18 mouse cellular contexts compared by ENCODE assay signal in genomic region chr14:101507146-101507545, GRCm38 (mm10).
A peak's percentile ranks its signal among the peaks of the same experiment; 100 is the strongest.
DNase-seq lines count a peak whose midpoint lies in the region; ATAC-seq and TF ChIP-seq lines count a peak whose summit lies in the region.
"Had no signal": no experiment of that assay in that cellular context is flagged by ENCODE, and none has a peak within 500 bp of the region (broad histone marks: within the 10 kb centered on the region; RNA-seq: fewer than 3 reads in every experiment).

No protein-coding gene starts in this region.

- no peak overlapping the region for H3K4me2 ChIP-seq in CH12.LX (ENCODE audit: insufficient read depth, low read depth, poor library complexity, severe bottlenecking)
- H3K4me2 ChIP-seq in kidney, embryonic 14.5 days (replicated peaks; ENCODE audit: low read depth, low read length) = no peak overlapping the region
- H3K4me2 ChIP-seq: liver, embryonic 11.5 days; lung, embryonic 15.5 days had no signal

- peaks cover 0 to 14% of the 10 kb centered on the region in 2 experiments for H3K36me3 ChIP-seq in CH12.LX (replicated peaks in 1 of 2; ENCODE audit: control insufficient read depth in 1 of 2, insufficient read depth in 1 of 2, low read length in 1 of 2)
- H3K36me3 ChIP-seq in kidney, embryonic 14.5 days (ENCODE audit: control insufficient read depth, insufficient read depth, low read length) = no peaks in the 10 kb centered on the region
- H3K36me3 ChIP-seq: forebrain, embryonic 10.5 days; G1E; heart, embryonic 10.5 days; lung, embryonic 15.5 days had no signal

- TF ChIP-seq POLR2A in CH12.LX (IDR thresholded peaks at IDR 0.05; ENCODE audit: low read depth, low read length) = no peak

- WGBS in kidney, embryonic 14.5 days = 80% methylated on average over 17 of the region's 17 CpGs

- H3K27me3 ChIP-seq in CH12.LX (replicated peaks) = no peaks in the 10 kb centered on the region
- H3K27me3 ChIP-seq in kidney, embryonic 14.5 days (ENCODE audit: control insufficient read depth, insufficient read depth, low read length) = no peaks in the 10 kb centered on the region
- H3K27me3 ChIP-seq: lung, embryonic 15.5 days had no signal

- no peak for TF ChIP-seq EP300 in CH12.LX (IDR thresholded peaks at IDR 0.05; ENCODE audit: low read length)

- no peak for TF ChIP-seq CTCF in CH12.LX (conservative IDR thresholded peaks at IDR 0.05 in 1 of 2, IDR thresholded peaks at IDR 0.05 in 1 of 2; ENCODE audit: low read depth in 2 of 2, low read length in 2 of 2)

- dilution Hi-C loops in CH12.LX (cut with MboI; ENCODE audit: extremely low pct_ligation_motif_present, extremely low pct_unique_long_range_greater_than_20kb, low sequenced_read_pairs) = no loop called here

- H3K79me2 ChIP-seq in CH12.LX (replicated peaks; ENCODE audit: control insufficient read depth, extremely low read depth, insufficient read depth, poor library complexity, severe bottlenecking) = no peaks in the 10 kb centered on the region

- H3K4me3 ChIP-seq in CH12.LX (replicated peaks in 1 of 3; ENCODE audit: low read depth in 2 of 3, low read length in 2 of 3, poor library complexity in 1 of 3) = no peak overlapping the region
- H3K4me3 ChIP-seq in kidney, embryonic 14.5 days (ENCODE audit: low read length) = no peak overlapping the region
- H3K4me3 ChIP-seq: forebrain, embryonic 10.5 days; heart, embryonic 10.5 days; lung, embryonic 15.5 days; myocyte had no signal

- H3K4me1 ChIP-seq in CH12.LX (ENCODE audit: control insufficient read depth in 1 of 2, insufficient read depth in 2 of 2) = peaks cover 7 to 74% of the 10 kb centered on the region in 2 experiments
- no peaks in the 10 kb centered on the region for H3K4me1 ChIP-seq in kidney, embryonic 14.5 days (ENCODE audit: control insufficient read depth, insufficient read depth, low read length)
- H3K4me1 ChIP-seq: heart, embryonic 10.5 days had no signal

- no peak for ATAC-seq in kidney, embryonic 14.5 days (ENCODE audit: low FRiP score, low TSS enrichment)
- ATAC-seq: hindbrain, embryonic 16.5 days had no signal

- H3K27ac ChIP-seq in CH12.LX (ENCODE audit: insufficient read depth, low read depth) = 0 out of 2 replicates have a peak overlapping the region, but pooled peaks have one; percentile 32
- H3K27ac ChIP-seq in kidney, embryonic 14.5 days (ENCODE audit: low read depth, low read length) = no peak overlapping the region
- H3K27ac ChIP-seq: forebrain, embryonic 10.5 days; heart, embryonic 10.5 days; lung, embryonic 15.5 days had no signal

- no peak overlapping the region for H3K9ac ChIP-seq in CH12.LX (ENCODE audit: insufficient read depth, low read depth)
- H3K9ac ChIP-seq in kidney, embryonic 14.5 days (ENCODE audit: low read depth, low read length) = no peak overlapping the region
- H3K9ac ChIP-seq: lung, embryonic 15.5 days had no signal

- H3K9me3 ChIP-seq in CH12.LX (replicated peaks; ENCODE audit: low read length) = no peaks in the 10 kb centered on the region
- H3K9me3 ChIP-seq in kidney, embryonic 14.5 days (ENCODE audit: control insufficient read depth, low read length) = no peaks in the 10 kb centered on the region
- H3K9me3 ChIP-seq: forebrain, embryonic 10.5 days; heart, embryonic 10.5 days; lung, embryonic 15.5 days had no signal

- in situ Hi-C loops in CH12.LX (cut with MboI; ENCODE audit: low pct_ligation_motif_present, low pct_unique_long_range_greater_than_20kb, low sequenced_read_pairs) = no loop called here

- DNase-seq in gastrocnemius, postnatal 25 days = peak; percentile 14
- no peak for DNase-seq in gastrocnemius, postnatal 10 days
- no peak for DNase-seq in CH12.LX (ENCODE audit: extremely low read depth)
- DNase-seq in adrenal gland, postnatal 14 days = peak; percentile 37
- DNase-seq in cerebellum, adult 9-11 months = peak; percentile 61
- DNase-seq in right cerebral cortex, postnatal 14 days = no peak
- DNase-seq: heart, postnatal 14 days; kidney, adult 11 months; kidney, postnatal 14 days; thymus, postnatal 4 days had no signal

- no peak for TF ChIP-seq RAD21 in CH12.LX (IDR thresholded peaks at IDR 0.05; ENCODE audit: low read depth, low read length)

TF ChIP-seq in CH12.LX, 34 proteins besides CTCF, POLR2A, EP300 and RAD21:
- TF ChIP-seq E2F4 (IDR thresholded peaks at IDR 0.05; ENCODE audit: insufficient replicate concordance, low read depth, low read length) (no peak), PAX5 (IDR thresholded peaks at IDR 0.05; ENCODE audit: low read length) (no peak), ZNF384 (IDR thresholded peaks at IDR 0.05; ENCODE audit: low read depth, low read length) (no peak), JUN (IDR thresholded peaks at IDR 0.05; ENCODE audit: insufficient read depth, low read depth, low read length) (no peak), SMC3 (IDR thresholded peaks at IDR 0.05; ENCODE audit: low read depth, low read length) (no peak), UBTF (IDR thresholded peaks at IDR 0.05; ENCODE audit: low read depth, low read length) (no peak), TBP (conservative IDR thresholded peaks at IDR 0.05; ENCODE audit: low read depth, low read length) (no peak), NRF1 (IDR thresholded peaks at IDR 0.05; ENCODE audit: low read depth, low read length) (no peak), MAZ (IDR thresholded peaks at IDR 0.05; ENCODE audit: low read depth, low read length) (no peak), CHD2 (IDR thresholded peaks at IDR 0.05; ENCODE audit: low read length) (no peak), JUND (conservative IDR thresholded peaks at IDR 0.05; ENCODE audit: low read depth, low read length) (no peak)

Comparison
In these comparisons a context has a peak if more than half of its experiments do, and no peak if none do; other contexts are left out.
1. DNase-seq: peak in gastrocnemius, postnatal 25 days (single experiment), adrenal gland, postnatal 14 days (single experiment) and cerebellum, adult 9-11 months (single experiment); none in gastrocnemius, postnatal 10 days (single experiment), CH12.LX (single experiment) and right cerebral cortex, postnatal 14 days (single experiment).